Mouse (Mus musculus): Measurements from ENCODE around the gene Arid1b. TPM values are rescaled to one million over a fixed set of nuclear protein-coding genes. Genes with fewer than 3 reads are reported as not detected.
A peak's percentile ranks its signal among the peaks of the same experiment; 100 is the strongest.

Gene Arid1b
- polyA plus RNA-seq, 1 experiment from 2014 or later: 10.5 TPM

GRCm38 (mm10) chr17:5198252-5198651 is 204.1 kb downstream of the Arid1b start:
- H3K9ac ChIP-seq (ENCODE audit: low read length): peak overlapping the region; percentile 29; the same call in 1 of the 2 replicates
- peaks cover 37% of the 10 kb centered on the region for H3K4me1 ChIP-seq (ENCODE audit: control insufficient read depth, insufficient read depth, low read length)
- H3K9me3 ChIP-seq (replicated peaks; ENCODE audit: control insufficient read depth, low read length): no peaks in the 10 kb centered on the region
- ATAC-seq (ENCODE audit: insufficient read depth, low FRiP score): peak; percentile 26; the same call in 1 of the 2 replicates
- peak overlapping the region; percentile 95 for H3K27ac ChIP-seq (ENCODE audit: low read length)
- no peak overlapping the region for H3K4me2 ChIP-seq (ENCODE audit: low read depth, low read length)
- 48% methylated on average over 6 of the region's 6 CpGs for WGBS
- H3K36me3 ChIP-seq (ENCODE audit: control insufficient read depth, insufficient read depth, low read length): no peaks in the 10 kb centered on the region
- no peaks in the 10 kb centered on the region for H3K27me3 ChIP-seq (ENCODE audit: control insufficient read depth, insufficient read depth, low read length)
- no peak overlapping the region for H3K4me3 ChIP-seq (replicated peaks; ENCODE audit: low read length)

- H3K27ac ChIP-seq (ENCODE audit: low read length): peak overlapping the region; percentile 95
Observed at GRCm38 (mm10) chr17:5198811-5199210, 204.7 kb downstream of the Arid1b start.

GRCm38 (mm10) chr17:5200638-5201037 is 206.5 kb downstream of the Arid1b start:
- no peaks in the 10 kb centered on the region for H3K36me3 ChIP-seq (ENCODE audit: control insufficient read depth, insufficient read depth, low read length)
- no peak overlapping the region for H3K27ac ChIP-seq (ENCODE audit: low read length)
- no peaks in the 10 kb centered on the region for H3K27me3 ChIP-seq (ENCODE audit: control insufficient read depth, insufficient read depth, low read length)
- no peak overlapping the region for H3K9ac ChIP-seq (ENCODE audit: low read length)
- H3K9me3 ChIP-seq (replicated peaks; ENCODE audit: control insufficient read depth, low read length): no peaks in the 10 kb centered on the region
- H3K4me1 ChIP-seq (ENCODE audit: control insufficient read depth, insufficient read depth, low read length): peaks cover 45% of the 10 kb centered on the region
- WGBS: 90% methylated on average over 6 of the region's 6 CpGs
- no peak overlapping the region for H3K4me3 ChIP-seq (replicated peaks; ENCODE audit: low read length)
- no peak overlapping the region for H3K4me2 ChIP-seq (ENCODE audit: low read depth, low read length)
- ATAC-seq (ENCODE audit: insufficient read depth, low FRiP score): no peak

More at GRCm38 (mm10) chr17:5198811-5199210, 204.7 kb downstream of the Arid1b start:
- Histone ChIP-seq H3K36me3 (ENCODE audit: control insufficient read depth, insufficient read depth, low read length) (no peaks in the 10 kb centered on the region), H3K27me3 (ENCODE audit: control insufficient read depth, insufficient read depth, low read length) (no peaks in the 10 kb centered on the region), H3K4me3 (replicated peaks; ENCODE audit: low read length) (no peak overlapping the region), H3K9ac (ENCODE audit: low read length) (no peak overlapping the region), H3K4me1 (ENCODE audit: control insufficient read depth, insufficient read depth, low read length) (peaks cover 43% of the 10 kb centered on the region), H3K4me2 (ENCODE audit: low read depth, low read length) (no peak overlapping the region), H3K9me3 (replicated peaks; ENCODE audit: control insufficient read depth, low read length) (no peaks in the 10 kb centered on the region)
- 40% methylated on average over 4 of the region's 4 CpGs for WGBS
- no peak for ATAC-seq (ENCODE audit: insufficient read depth, low FRiP score)

GRCm38 (mm10) chr17:5201859-5202598 is 207.9 kb downstream of the Arid1b start:
- no peak overlapping the region for H3K4me3 ChIP-seq (replicated peaks; ENCODE audit: low read length)
- peaks cover 50% of the 10 kb centered on the region for H3K4me1 ChIP-seq (ENCODE audit: control insufficient read depth, insufficient read depth, low read length)
- no peak overlapping the region for H3K9ac ChIP-seq (ENCODE audit: low read length)
- no peak overlapping the region for H3K4me2 ChIP-seq (ENCODE audit: low read depth, low read length)
- WGBS: 67% methylated on average over 6 of the region's 6 CpGs
- ATAC-seq (ENCODE audit: insufficient read depth, low FRiP score): peak; percentile 53; the same call in 1 of the 2 replicates
- no peaks in the 10 kb centered on the region for H3K27me3 ChIP-seq (ENCODE audit: control insufficient read depth, insufficient read depth, low read length)
- no peaks in the 10 kb centered on the region for H3K36me3 ChIP-seq (ENCODE audit: control insufficient read depth, insufficient read depth, low read length)
- H3K27ac ChIP-seq (ENCODE audit: low read length): no peak overlapping the region
- H3K9me3 ChIP-seq (replicated peaks; ENCODE audit: control insufficient read depth, low read length): no peaks in the 10 kb centered on the region

GRCm38 (mm10) chr17:5202756-5203155 is 208.6 kb downstream of the Arid1b start:
- Histone ChIP-seq H3K9ac (ENCODE audit: low read length) (no peak overlapping the region), H3K4me2 (ENCODE audit: low read depth, low read length) (no peak overlapping the region), H3K4me1 (ENCODE audit: control insufficient read depth, insufficient read depth, low read length) (peaks cover 47% of the 10 kb centered on the region), H3K9me3 (replicated peaks; ENCODE audit: control insufficient read depth, low read length) (no peaks in the 10 kb centered on the region), H3K36me3 (ENCODE audit: control insufficient read depth, insufficient read depth, low read length) (no peaks in the 10 kb centered on the region), H3K27ac (ENCODE audit: low read length) (no peak overlapping the region), H3K4me3 (replicated peaks; ENCODE audit: low read length) (no peak overlapping the region), H3K27me3 (ENCODE audit: control insufficient read depth, insufficient read depth, low read length) (no peaks in the 10 kb centered on the region)
- no peak for ATAC-seq (ENCODE audit: insufficient read depth, low FRiP score)
- WGBS: 69% methylated on average over 5 of the region's 5 CpGs

GRCm38 (mm10) chr17:5203346-5204102 is 209.4 kb downstream of the Arid1b start:
- Histone ChIP-seq H3K4me1 (ENCODE audit: control insufficient read depth, insufficient read depth, low read length) (peaks cover 40% of the 10 kb centered on the region), H3K4me2 (ENCODE audit: low read depth, low read length) (no peak overlapping the region), H3K27ac (ENCODE audit: low read length) (no peak overlapping the region), H3K4me3 (replicated peaks; ENCODE audit: low read length) (no peak overlapping the region), H3K36me3 (ENCODE audit: control insufficient read depth, insufficient read depth, low read length) (no peaks in the 10 kb centered on the region), H3K27me3 (ENCODE audit: control insufficient read depth, insufficient read depth, low read length) (no peaks in the 10 kb centered on the region), H3K9ac (ENCODE audit: low read length) (no peak overlapping the region), H3K9me3 (replicated peaks; ENCODE audit: control insufficient read depth, low read length) (no peaks in the 10 kb centered on the region)
- ATAC-seq (ENCODE audit: insufficient read depth, low FRiP score): no peak
- 76% methylated on average over 10 of the region's 10 CpGs for WGBS

GRCm38 (mm10) chr17:5204103-5204665 is 210.1 kb downstream of the Arid1b start:
- ATAC-seq (ENCODE audit: insufficient read depth, low FRiP score): no peak

GRCm38 (mm10) chr17:5205163-5205581 is 211.0 kb downstream of the Arid1b start:
- no peaks in the 10 kb centered on the region for H3K36me3 ChIP-seq (ENCODE audit: control insufficient read depth, insufficient read depth, low read length)
- H3K9me3 ChIP-seq (replicated peaks; ENCODE audit: control insufficient read depth, low read length): no peaks in the 10 kb centered on the region
- H3K4me1 ChIP-seq (ENCODE audit: control insufficient read depth, insufficient read depth, low read length): peaks cover 37% of the 10 kb centered on the region
- no peak overlapping the region for H3K9ac ChIP-seq (ENCODE audit: low read length)
- H3K27ac ChIP-seq (ENCODE audit: low read length): peak overlapping the region; percentile 28; the same call in 1 of the 2 replicates
- no peak overlapping the region for H3K4me3 ChIP-seq (replicated peaks; ENCODE audit: low read length)
- ATAC-seq (ENCODE audit: insufficient read depth, low FRiP score): no peak
- no peaks in the 10 kb centered on the region for H3K27me3 ChIP-seq (ENCODE audit: control insufficient read depth, insufficient read depth, low read length)
- 34% methylated on average over 7 of the region's 7 CpGs for WGBS
- H3K4me2 ChIP-seq (ENCODE audit: low read depth, low read length): no peak overlapping the region

More at GRCm38 (mm10) chr17:5204103-5204665, 210.1 kb downstream of the Arid1b start:
- Histone ChIP-seq H3K4me3 (replicated peaks; ENCODE audit: low read length) (no peak overlapping the region), H3K4me1 (ENCODE audit: control insufficient read depth, insufficient read depth, low read length) (peaks cover 35% of the 10 kb centered on the region), H3K27ac (ENCODE audit: low read length) (0 out of 2 replicates have a peak overlapping the region, but pooled peaks have one; percentile 13), H3K9me3 (replicated peaks; ENCODE audit: control insufficient read depth, low read length) (no peaks in the 10 kb centered on the region), H3K9ac (ENCODE audit: low read length) (no peak overlapping the region), H3K27me3 (ENCODE audit: control insufficient read depth, insufficient read depth, low read length) (no peaks in the 10 kb centered on the region), H3K36me3 (ENCODE audit: control insufficient read depth, insufficient read depth, low read length) (no peaks in the 10 kb centered on the region), H3K4me2 (ENCODE audit: low read depth, low read length) (no peak overlapping the region)
- 87% methylated on average over 9 of the region's 9 CpGs for WGBS

GRCm38 (mm10) chr17:5206731-5207130 is 212.6 kb downstream of the Arid1b start:
- no peak overlapping the region for H3K9ac ChIP-seq (ENCODE audit: low read length)
- no peak overlapping the region for H3K4me3 ChIP-seq (replicated peaks; ENCODE audit: low read length)
- H3K4me2 ChIP-seq (ENCODE audit: low read depth, low read length): no peak overlapping the region
- no peak overlapping the region for H3K27ac ChIP-seq (ENCODE audit: low read length)
- ATAC-seq (ENCODE audit: insufficient read depth, low FRiP score): no peak
- no peaks in the 10 kb centered on the region for H3K9me3 ChIP-seq (replicated peaks; ENCODE audit: control insufficient read depth, low read length)
- peaks cover 47% of the 10 kb centered on the region for H3K4me1 ChIP-seq (ENCODE audit: control insufficient read depth, insufficient read depth, low read length)
- no peaks in the 10 kb centered on the region for H3K27me3 ChIP-seq (ENCODE audit: control insufficient read depth, insufficient read depth, low read length)
- WGBS: 62% methylated on average over 9 of the region's 9 CpGs
- no peaks in the 10 kb centered on the region for H3K36me3 ChIP-seq (ENCODE audit: control insufficient read depth, insufficient read depth, low read length)
